Mouse (Mus musculus) embryonic fibroblast, embryonic 13.5 days (primary cell): Measurements from ENCODE around the gene Dnaaf5.

Source experiments
- CTCF ChIP-seq: IDR thresholded peaks from 2 replicates; pipeline ENCODE4 v1.5.1; 2011; ENCODE audit warnings: mild to moderate bottlenecking, control low read depth, low read length, moderate library complexity, borderline replicate concordance; ENCODE audit not compliant: insufficient read depth
- POLR2A ChIP-seq: IDR thresholded peaks from 2 replicates; pipeline ENCODE4 v1.6.1; 2011; ENCODE audit warnings: low read depth, mild to moderate bottlenecking, control low read depth, low read length, moderate library complexity

DNA sequence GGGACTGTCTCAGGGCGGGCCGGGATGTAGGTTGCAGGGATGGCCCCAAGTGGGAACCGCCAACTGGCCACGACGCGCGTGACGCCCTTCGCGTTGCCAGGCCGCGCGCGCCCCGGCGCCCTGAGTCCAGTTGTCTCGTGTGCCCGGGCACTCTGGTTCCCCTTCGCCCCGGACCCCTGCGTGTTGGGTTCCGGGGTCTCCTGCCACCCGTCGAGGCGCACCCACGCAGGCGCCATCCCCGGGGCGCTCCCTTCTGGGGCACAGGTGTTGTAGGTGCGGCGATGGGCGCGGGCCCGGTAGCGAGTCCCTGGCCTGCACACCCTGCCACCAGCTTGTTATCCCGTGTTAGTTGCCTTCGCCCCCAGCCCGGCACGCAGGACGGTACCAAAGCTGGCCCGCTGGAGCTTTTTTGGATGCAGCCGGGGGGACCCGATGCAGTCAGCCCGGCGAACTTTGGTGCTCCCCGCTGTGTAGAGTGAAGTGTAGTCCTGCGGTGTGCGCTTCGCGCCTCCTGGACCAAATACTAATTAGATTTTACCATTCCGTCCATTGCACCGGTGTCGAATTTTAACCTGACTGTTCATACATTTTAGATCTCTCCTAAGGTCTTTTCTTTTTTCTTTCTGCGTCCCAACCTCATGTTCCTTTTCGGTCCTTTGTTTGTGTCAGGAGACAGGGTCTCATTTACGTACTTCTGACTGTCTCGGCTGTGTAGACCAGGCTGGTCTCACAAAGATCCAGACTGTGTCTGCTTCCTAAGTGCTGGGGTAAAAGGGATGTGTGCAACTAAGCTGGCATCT, 50.9 kb downstream of the Dnaaf5 start:
- no peak for TF ChIP-seq CTCF
- no peak for TF ChIP-seq POLR2A
